Mouse (Mus musculus): ENCODE measurements around the gene Jph4. TPM values are rescaled to one million over a fixed set of nuclear protein-coding genes. Genes with fewer than 3 reads are reported as not detected.

Gene Jph4
- polyA plus RNA-seq, 1 experiment: 0.43 TPM

DNA sequence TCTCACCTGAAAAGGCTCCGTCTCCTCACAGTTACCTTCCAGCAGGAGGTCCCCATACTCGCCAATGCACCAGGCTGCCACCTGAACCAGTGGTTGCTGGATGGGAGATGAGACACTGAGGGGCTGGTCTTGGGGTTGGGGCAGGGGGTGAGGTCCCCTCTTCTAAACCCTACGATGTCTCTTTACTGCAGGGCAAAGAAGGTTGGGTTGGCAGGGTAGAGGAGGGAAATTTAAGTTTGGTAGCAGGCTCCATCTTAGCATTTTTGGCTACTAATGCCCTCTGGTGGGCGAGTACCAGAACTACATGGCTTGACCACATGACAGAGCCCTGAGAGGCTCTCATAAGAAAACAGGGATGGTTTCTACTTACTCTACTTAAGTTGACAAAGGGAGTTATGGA lies 15.1 kb downstream of the Jph4 start:
- Histone ChIP-seq H3K4me1 (ENCODE audit: control insufficient read depth, insufficient read depth, low read length) (no peaks in the 10 kb centered on the region; the same call in 1 of the 2 replicates), H3K4me3 (replicated peaks; ENCODE audit: extremely low read depth, low read depth, low read length) (no peak overlapping the region)
- TF ChIP-seq POLR2A (IDR thresholded peaks at IDR 0.05; ENCODE audit: borderline replicate concordance, extremely low read depth, low read depth, low read length) (no peak), CTCF (IDR thresholded peaks at IDR 0.05; ENCODE audit: insufficient read depth, low read length) (peak; percentile 47; the same call in 1 of the 2 replicates)
- 57% methylated on average over 4 of the region's 4 CpGs for WGBS
- DNase-seq: peak; percentile 47

DNA sequence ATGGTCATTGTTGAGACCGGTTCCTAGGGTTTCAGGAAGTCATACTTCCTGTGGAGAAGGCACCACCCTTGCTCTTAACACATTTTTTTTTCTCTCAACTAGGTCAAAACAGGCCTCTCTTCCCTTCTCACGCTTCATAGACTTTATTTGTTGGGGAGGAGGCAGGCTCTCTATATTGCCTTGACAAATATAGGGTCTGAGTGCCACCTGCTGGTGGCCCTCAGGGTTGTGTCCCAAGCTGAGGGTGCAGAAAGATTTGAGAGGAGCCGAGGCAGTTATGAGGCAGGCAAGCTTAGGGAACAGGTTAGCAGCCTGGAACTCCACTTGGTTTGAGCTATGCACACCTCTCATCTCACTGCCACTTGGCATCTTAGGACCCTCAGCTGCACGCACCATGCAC lies 18.7 kb downstream of the Jph4 start:
- TF ChIP-seq POLR2A (IDR thresholded peaks at IDR 0.05; ENCODE audit: borderline replicate concordance, extremely low read depth, low read depth, low read length): no peak
- peak; percentile 58 for TF ChIP-seq CTCF (IDR thresholded peaks at IDR 0.05; ENCODE audit: insufficient read depth, low read length)
- 40% methylated on average over 4 of the region's 4 CpGs for WGBS
- H3K4me1 ChIP-seq (ENCODE audit: control insufficient read depth, insufficient read depth, low read length): peaks cover 2% of the 10 kb centered on the region; the same call in 1 of the 2 replicates
- DNase-seq: no peak
- H3K4me3 ChIP-seq (replicated peaks; ENCODE audit: extremely low read depth, low read depth, low read length): no peak overlapping the region

DNA sequence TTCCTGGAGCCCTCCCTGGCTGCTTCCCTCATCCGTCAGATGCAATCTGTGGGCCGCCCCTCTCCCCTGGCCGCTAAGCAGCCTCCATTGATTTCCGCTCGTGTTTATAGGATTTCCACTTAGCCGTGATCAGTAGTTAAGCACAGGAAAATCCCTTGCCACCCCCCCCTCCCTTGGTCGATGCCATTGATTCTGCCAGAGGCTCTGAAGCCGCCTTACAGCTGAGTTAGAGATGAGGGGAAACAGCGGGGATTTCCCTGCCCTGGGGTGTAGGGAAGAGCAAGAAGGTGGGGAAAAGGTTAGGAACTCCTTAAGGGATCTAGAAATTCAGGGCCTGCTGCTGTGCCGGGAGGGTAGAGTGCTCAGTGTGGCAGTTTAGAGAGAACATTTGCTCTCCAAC lies 19.1 kb downstream of the Jph4 start:
- DNase-seq: no peak
- Histone ChIP-seq H3K4me1 (ENCODE audit: control insufficient read depth, insufficient read depth, low read length) (peaks cover 2% of the 10 kb centered on the region; the same call in 1 of the 2 replicates), H3K4me3 (replicated peaks; ENCODE audit: extremely low read depth, low read depth, low read length) (no peak overlapping the region)
- no peak for TF ChIP-seq CTCF (IDR thresholded peaks at IDR 0.05; ENCODE audit: insufficient read depth, low read length)
- 48% methylated on average over 10 of the region's 10 CpGs for WGBS

DNA sequence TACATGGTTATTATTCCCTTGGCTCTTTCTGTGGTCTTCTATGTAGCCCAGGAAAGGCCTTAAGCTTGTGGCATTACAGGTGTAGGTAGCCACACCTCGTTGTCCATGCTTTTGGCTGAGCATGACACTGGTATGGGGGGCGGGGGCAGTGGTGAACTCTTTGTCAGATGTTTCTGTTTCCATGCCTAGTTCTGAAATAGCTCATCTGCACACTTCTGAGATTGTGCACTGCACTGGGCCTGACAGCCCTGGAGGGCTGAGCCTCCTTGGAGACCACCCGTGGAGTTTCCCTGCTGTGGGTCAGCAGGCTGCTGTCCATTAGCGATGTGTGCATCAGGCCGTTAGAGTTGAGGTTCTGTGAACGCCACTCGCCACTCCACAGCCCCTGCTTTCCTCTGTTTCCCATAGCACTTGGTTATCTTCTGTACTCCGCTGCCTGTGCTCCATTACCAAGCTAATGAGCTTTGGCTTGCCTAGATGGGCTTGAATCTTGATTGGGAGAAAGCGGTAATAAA lies 20.1 kb downstream of the Jph4 start:
- H3K4me1 ChIP-seq (ENCODE audit: control insufficient read depth, insufficient read depth, low read length): peaks cover 2% of the 10 kb centered on the region; the same call in 1 of the 2 replicates
- TF ChIP-seq CTCF (IDR thresholded peaks at IDR 0.05; ENCODE audit: insufficient read depth, low read length): no peak
- TF ChIP-seq POLR2A (IDR thresholded peaks at IDR 0.05; ENCODE audit: borderline replicate concordance, extremely low read depth, low read depth, low read length): no peak
- WGBS: 70% methylated on average over 9 of the region's 9 CpGs
- no peak for DNase-seq
- no peak overlapping the region for H3K4me3 ChIP-seq (replicated peaks; ENCODE audit: extremely low read depth, low read depth, low read length)

DNA sequence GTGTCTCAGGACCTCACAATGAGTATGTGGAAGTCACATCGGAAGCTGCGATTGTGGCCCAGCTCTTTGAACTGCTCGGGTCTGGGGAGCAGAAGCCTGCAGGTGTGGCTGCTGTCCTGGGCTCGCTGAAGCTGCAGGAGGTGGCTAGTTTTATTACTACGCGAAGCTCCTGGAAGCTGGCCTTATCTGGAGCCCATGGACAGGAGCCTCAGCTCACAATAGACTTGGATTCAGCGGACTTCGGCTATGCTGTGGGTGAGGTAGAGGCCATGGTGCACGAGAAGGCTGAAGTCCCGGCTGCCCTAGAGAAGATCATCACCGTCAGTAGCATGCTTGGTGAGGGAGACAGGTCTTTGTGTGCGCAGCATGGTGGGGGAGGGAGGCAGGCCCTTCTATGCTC lies 21.1 kb downstream of the Jph4 start:
- Histone ChIP-seq H3K4me1 (ENCODE audit: control insufficient read depth, insufficient read depth, low read length) (peaks cover 2% of the 10 kb centered on the region), H3K4me3 (replicated peaks; ENCODE audit: extremely low read depth, low read depth, low read length) (no peak overlapping the region)
- no peak for DNase-seq
- 60% methylated on average over 12 of the region's 12 CpGs for WGBS
- no peak for TF ChIP-seq CTCF (IDR thresholded peaks at IDR 0.05; ENCODE audit: insufficient read depth, low read length)
- TF ChIP-seq POLR2A (IDR thresholded peaks at IDR 0.05; ENCODE audit: borderline replicate concordance, extremely low read depth, low read depth, low read length): no peak

DNA sequence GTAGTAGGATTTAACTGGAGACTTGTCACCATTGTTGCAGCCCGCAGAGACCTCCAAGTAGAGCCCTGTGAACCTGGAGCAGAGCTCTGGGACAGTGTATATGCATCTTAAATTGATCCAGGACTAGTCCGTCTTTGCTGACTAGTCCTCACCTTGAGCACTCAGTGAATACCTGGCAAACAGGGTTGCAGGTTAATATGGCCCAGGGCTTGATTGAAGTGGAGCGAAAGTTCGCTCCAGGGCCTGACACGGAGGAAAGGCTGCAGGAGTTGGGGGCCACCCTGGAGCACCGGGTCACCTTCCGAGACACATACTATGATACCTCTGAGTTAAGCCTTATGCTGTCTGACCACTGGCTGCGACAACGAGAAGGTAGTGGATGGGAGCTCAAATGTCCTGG lies 21.5 kb downstream of the Jph4 start:
- no peak for TF ChIP-seq POLR2A (IDR thresholded peaks at IDR 0.05; ENCODE audit: borderline replicate concordance, extremely low read depth, low read depth, low read length)
- TF ChIP-seq CTCF (IDR thresholded peaks at IDR 0.05; ENCODE audit: insufficient read depth, low read length): no peak
- 48% methylated on average over 9 of the region's 9 CpGs for WGBS
- peaks cover 2% of the 10 kb centered on the region for H3K4me1 ChIP-seq (ENCODE audit: control insufficient read depth, insufficient read depth, low read length)
- H3K4me3 ChIP-seq (replicated peaks; ENCODE audit: extremely low read depth, low read depth, low read length): peak overlapping the region; percentile 87
- no peak for DNase-seq

DNA sequence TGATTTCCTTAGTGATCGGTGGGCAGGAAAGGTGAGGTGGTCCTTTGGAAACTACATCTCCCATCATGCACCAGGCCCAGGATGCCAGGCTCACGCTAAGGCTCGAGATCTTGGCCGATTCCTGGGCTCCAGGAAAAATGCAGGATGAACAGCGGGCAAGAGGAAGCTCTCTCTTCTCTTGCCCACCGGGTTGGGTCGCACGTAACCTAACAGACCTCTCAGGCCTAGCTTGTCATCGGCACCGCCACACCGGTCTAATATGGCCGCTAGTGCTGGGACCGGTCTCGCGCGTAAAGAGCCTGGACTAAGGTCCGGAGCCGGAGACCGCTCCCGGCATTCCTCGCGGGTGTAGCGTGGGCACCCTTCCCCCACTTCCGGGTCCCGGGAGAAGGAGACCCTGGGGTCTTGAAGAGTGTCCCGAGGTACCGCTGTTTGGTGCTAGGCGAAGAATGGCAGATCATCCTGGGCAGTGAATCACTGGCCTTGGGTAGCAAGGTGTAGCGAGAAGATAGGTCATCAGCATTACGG lies 22.0 kb downstream of the Jph4 start, which contains the start of gene Thtpa:
TSS of gene Thtpa (plus strand) at position 81 of the 528 bp plus-strand sequence.
- peaks cover 2% of the 10 kb centered on the region for H3K4me1 ChIP-seq (ENCODE audit: control insufficient read depth, insufficient read depth, low read length)
- H3K4me3 ChIP-seq (replicated peaks; ENCODE audit: extremely low read depth, low read depth, low read length): peak within 1 kb of the TSS; percentile 87
- TF ChIP-seq CTCF (IDR thresholded peaks at IDR 0.05; ENCODE audit: insufficient read depth, low read length) (no peak), POLR2A (IDR thresholded peaks at IDR 0.05; ENCODE audit: borderline replicate concordance, extremely low read depth, low read depth, low read length) (peak; percentile 34; the same call in 1 of the 2 replicates)
- DNase-seq: peak; percentile 84
- 1% methylated on average over 30 of the region's 30 CpGs for WGBS

DNA sequence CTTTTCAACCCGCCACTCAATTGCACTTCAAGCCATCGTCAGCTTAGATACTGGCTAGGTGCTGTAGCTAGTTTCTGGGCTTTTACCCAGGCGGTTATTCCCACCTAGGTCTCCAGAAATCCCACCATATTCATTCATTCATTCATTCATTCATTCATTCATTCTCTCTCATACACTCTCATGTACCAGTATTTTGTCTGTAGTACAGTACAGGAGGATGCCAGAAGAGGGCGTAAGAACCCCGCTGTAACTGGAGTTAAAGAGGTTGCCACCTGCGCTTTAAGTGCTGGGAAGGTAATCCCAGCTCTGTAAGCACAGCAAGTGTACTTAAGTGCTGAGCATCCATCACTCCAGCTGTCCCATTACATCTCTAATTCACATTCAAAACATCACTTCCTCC lies 22.8 kb downstream of the Jph4 start:
- WGBS: 43% methylated on average over 6 of the region's 6 CpGs
- TF ChIP-seq CTCF (IDR thresholded peaks at IDR 0.05; ENCODE audit: insufficient read depth, low read length) (no peak), POLR2A (IDR thresholded peaks at IDR 0.05; ENCODE audit: borderline replicate concordance, extremely low read depth, low read depth, low read length) (no peak)
- no peak for DNase-seq
- no peak overlapping the region for H3K4me3 ChIP-seq (replicated peaks; ENCODE audit: extremely low read depth, low read depth, low read length)
- H3K4me1 ChIP-seq (ENCODE audit: control insufficient read depth, insufficient read depth, low read length): peaks cover 2% of the 10 kb centered on the region

DNA sequence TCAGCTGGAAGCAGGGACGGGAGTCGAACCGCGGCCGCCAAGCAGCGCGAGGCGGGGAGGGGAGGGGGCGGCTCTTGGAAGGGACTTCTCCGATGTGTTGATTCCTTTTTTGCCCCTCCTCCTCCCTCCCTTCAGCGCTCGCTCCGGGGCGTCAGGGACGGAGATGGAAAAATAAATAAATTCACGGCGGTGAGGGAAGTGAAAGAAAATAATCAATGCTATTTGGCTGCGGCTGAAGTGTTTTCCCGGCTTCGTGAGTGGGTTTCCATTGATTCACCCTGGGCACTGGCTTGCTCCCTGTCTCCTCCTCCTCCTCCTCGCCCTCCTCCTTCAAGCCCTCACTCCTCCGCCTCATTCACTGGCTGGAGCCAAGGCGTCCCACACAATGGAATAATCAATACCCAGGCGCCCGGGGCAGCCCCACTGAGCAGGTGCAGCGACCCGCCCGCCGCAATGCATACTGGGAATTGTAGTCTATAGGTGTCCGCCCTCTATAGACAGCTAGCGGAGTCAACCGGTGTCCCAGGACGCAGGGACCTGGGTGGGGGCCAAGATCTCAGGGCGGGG lies 24.6 kb downstream of the Jph4 start, which contains the start of gene Zfhx2:
TSS of gene Zfhx2 (minus strand) at position 314 of the 567 bp plus-strand sequence.
- peak; percentile 89 for DNase-seq
- WGBS: 1% methylated on average over 34 of the region's 34 CpGs
- TF ChIP-seq CTCF (IDR thresholded peaks at IDR 0.05; ENCODE audit: insufficient read depth, low read length) (no peak), POLR2A (IDR thresholded peaks at IDR 0.05; ENCODE audit: borderline replicate concordance, extremely low read depth, low read depth, low read length) (peak; percentile 28; the same call in 1 of the 2 replicates)
- H3K4me3 ChIP-seq (replicated peaks; ENCODE audit: extremely low read depth, low read depth, low read length): peak within 1 kb of the TSS; percentile 93
- H3K4me1 ChIP-seq (ENCODE audit: control insufficient read depth, insufficient read depth, low read length): peaks cover 2% of the 10 kb centered on the region; the same call in 1 of the 2 replicates
